Mouse (Mus musculus) spleen, adult 18-20 months (tissue): ENCODE measurements around the gene Ercc1.

Source experiments
- DNase-seq, 2 experiments: peaks; one replicate each; pipeline ENCODE4 v3.0.0; 2022; ENCODE audit warnings: mixed read lengths in 2 of 2

Gene Ercc1

GRCm38 (mm10) chr7:19344237-19344847 is at the start of gene Ercc1:
Gene Ercc1, plus strand, starts transcription at chr7:19344778.
- no peak for DNase-seq

GRCm38 (mm10) chr7:19295503-19296185 is 48.9 kb upstream of the Ercc1 start:
- peak; percentile 86 to 97 for DNase-seq

GRCm38 (mm10) chr7:19297034-19297433 is 47.5 kb upstream of the Ercc1 start:
- DNase-seq = no peak

- DNase-seq = no peak
Observed at GRCm38 (mm10) chr7:19297794-19298193, 46.8 kb upstream of the Ercc1 start.

GRCm38 (mm10) chr7:19299194-19299593 is 45.4 kb upstream of the Ercc1 start:
- DNase-seq = no peak

GRCm38 (mm10) chr7:19300501-19301421 is 43.8 kb upstream of the Ercc1 start:
- DNase-seq = peak; percentile 61 to 80

GRCm38 (mm10) chr7:19301461-19302263 is 42.9 kb upstream of the Ercc1 start:
- DNase-seq = no peak

- no peak for DNase-seq
Observed at GRCm38 (mm10) chr7:19302264-19303045, 42.1 kb upstream of the Ercc1 start.

GRCm38 (mm10) chr7:19303046-19303305 is 41.6 kb upstream of the Ercc1 start:
- DNase-seq = no peak

GRCm38 (mm10) chr7:19303770-19304169 is 40.8 kb upstream of the Ercc1 start:
- DNase-seq = peak; percentile 60 to 81

GRCm38 (mm10) chr7:19304501-19305412 is 39.8 kb upstream of the Ercc1 start:
- no peak for DNase-seq

- DNase-seq = no peak
Observed at GRCm38 (mm10) chr7:19305413-19305735, 39.2 kb upstream of the Ercc1 start.

- no peak for DNase-seq
Observed at GRCm38 (mm10) chr7:19305796-19306765, 38.5 kb upstream of the Ercc1 start.

- no peak for DNase-seq
Observed at GRCm38 (mm10) chr7:19306819-19307738, 37.5 kb upstream of the Ercc1 start.

GRCm38 (mm10) chr7:19307739-19308453 is 36.7 kb upstream of the Ercc1 start:
- DNase-seq = peak in 1 of 2 experiments; percentile 65

- DNase-seq = peak; percentile 92 to 94
Observed at GRCm38 (mm10) chr7:19308454-19309277, 35.9 kb upstream of the Ercc1 start.

GRCm38 (mm10) chr7:19309278-19309883 is 35.2 kb upstream of the Ercc1 start:
- peak in 1 of 2 experiments; percentile 29 for DNase-seq
